Comparison of ENCODE assay signal across 16 mouse cellular contexts in the genomic region with DNA sequence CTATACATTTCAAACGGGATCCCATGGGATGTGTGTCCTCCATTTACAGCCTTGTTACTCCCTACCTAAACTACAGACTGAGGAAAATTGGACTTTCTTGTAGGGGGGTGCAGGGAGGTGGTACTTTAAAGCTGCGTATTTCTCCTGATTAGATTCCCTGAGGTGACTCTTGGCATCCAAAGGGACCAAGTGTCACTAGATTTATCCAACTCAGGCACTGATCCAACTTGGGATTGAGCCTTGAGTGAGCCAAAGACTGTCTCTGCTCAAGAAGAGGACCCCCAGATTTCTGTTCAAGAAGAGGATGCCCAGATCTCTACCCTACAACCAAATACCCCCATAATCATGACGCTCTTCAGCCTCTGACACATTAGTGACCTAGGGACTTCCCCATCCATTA.
"Had no signal": no experiment of that assay in that cellular context is flagged by ENCODE, and none has a peak within 500 bp of the region (broad histone marks: within the 10 kb centered on the region; RNA-seq: fewer than 3 reads in every experiment).

No protein-coding gene starts in this region.

- DNase-seq: heart, postnatal 10 days; heart, postnatal 14 days; heart, postnatal 36 days; heart, postnatal 4 days; kidney, adult 11 months; kidney, adult 18-20 months; kidney, adult 2 months; kidney, adult 8-10 months; kidney, adult 9 months; kidney, postnatal 10 days; kidney, postnatal 14 days; kidney, postnatal 25 days; kidney, postnatal 36 days; kidney, postnatal 4 days; layer of hippocampus, adult 9-11 months; layer of hippocampus, postnatal 36 days had no signal
